Mouse (Mus musculus) cerebellum, adult 11-12 months (tissue): ENCODE measurements around the gene Anapc2.
A peak's percentile ranks its signal among the peaks of the same experiment; 100 is the strongest.

Source experiments
- DNase-seq: peaks from one replicate; pipeline ENCODE4 v3.0.0; 2022

Anapc2 gene

DNA sequence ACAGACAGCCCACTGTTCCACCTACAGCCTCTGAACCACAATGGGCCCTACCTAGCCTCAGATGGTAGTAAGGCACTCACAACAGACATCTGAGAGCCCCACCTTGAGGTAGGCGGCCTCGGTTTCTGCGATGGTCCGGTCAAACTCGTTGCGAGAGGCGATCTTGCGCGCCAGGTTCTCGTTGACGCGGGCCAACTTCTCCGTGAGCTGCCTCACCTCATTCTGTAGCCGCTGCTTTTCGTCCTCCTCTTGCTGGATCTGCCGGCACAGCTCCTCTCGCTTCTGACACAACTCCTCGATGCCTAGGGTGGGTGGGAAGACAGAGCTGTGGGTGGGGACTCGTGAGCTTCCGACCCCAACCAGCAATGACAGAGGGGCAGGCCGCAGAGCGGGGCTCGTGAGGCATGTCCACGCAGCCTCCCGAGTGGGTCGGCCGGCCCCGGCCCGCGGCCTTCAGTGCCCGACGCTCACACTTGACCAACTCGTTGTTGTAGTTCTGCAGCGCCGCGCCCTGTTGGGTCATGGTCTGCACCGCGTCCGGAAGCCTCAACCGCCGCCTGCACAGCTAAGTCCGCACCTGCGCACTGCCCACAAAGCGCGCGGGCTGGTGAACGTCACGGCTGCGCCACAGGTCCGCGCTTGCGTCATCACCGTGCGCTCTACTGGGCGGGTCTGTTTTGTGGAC is at the start of gene Anapc2, which contains the start of gene Ssna1:
Gene Anapc2 (plus strand): TSS at position 652 of the 685 bp plus-strand sequence.
Gene Ssna1 (minus strand): TSS at position 612 of the 685 bp plus-strand sequence.
- DNase-seq: peak; percentile 96

DNA sequence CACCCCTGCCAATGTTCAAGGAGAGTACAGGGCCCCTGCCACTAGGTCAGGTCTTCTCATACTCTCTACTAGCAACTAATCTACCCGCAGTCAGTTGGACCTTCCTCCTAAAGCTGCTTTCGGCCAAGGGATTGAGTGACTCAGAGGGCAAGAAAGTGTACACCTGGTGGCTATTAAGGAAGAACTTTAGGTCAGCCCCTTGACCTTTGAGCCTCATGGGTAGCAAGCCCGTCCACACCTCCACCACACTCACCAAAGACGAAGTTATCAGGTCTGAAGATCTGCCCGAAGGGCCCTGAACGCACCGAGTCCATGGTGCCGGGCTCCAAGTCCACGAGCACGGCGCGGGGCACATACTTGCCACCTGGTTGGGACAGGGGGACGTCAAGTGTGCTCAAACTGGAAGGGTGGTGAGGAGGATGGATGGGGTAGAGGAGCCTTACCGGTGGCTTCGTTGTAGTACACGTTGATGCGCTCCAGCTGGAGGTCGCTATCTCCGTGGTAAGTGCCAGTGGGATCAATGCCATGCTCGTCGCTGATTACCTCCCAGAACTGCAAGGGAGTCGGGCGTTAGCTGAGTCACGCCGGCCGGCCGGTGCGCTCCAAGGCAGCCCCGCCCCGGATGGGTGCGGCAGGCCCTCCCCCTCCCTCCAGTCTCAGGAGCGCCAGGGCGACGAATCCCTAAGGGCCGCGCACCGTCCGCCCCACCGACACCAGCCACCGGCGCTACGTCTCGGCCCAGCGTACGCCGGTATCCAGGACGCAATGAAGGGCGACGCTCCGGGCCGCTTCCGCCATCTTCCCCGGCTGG is 48.4 kb upstream of the Anapc2 start:
- DNase-seq: peak; percentile 84

DNA sequence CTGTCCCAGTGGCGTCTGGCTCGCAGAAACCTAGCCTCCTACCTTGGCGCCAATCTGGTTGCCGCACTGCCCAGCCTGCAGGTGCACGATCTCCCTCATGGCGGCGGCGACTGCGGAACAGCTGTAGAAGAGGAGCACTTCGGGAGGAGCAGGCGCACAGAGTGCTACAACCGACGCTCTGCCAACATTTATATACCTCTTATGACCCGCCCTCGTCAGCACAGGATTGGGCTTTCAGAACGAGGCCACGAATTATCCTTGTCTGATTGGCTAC is 47.8 kb upstream of the Anapc2 start, which contains the start of gene Tubb4b:
Gene Tubb4b (minus strand): TSS at position 211 of the 274 bp plus-strand sequence.
- no peak for DNase-seq

DNA sequence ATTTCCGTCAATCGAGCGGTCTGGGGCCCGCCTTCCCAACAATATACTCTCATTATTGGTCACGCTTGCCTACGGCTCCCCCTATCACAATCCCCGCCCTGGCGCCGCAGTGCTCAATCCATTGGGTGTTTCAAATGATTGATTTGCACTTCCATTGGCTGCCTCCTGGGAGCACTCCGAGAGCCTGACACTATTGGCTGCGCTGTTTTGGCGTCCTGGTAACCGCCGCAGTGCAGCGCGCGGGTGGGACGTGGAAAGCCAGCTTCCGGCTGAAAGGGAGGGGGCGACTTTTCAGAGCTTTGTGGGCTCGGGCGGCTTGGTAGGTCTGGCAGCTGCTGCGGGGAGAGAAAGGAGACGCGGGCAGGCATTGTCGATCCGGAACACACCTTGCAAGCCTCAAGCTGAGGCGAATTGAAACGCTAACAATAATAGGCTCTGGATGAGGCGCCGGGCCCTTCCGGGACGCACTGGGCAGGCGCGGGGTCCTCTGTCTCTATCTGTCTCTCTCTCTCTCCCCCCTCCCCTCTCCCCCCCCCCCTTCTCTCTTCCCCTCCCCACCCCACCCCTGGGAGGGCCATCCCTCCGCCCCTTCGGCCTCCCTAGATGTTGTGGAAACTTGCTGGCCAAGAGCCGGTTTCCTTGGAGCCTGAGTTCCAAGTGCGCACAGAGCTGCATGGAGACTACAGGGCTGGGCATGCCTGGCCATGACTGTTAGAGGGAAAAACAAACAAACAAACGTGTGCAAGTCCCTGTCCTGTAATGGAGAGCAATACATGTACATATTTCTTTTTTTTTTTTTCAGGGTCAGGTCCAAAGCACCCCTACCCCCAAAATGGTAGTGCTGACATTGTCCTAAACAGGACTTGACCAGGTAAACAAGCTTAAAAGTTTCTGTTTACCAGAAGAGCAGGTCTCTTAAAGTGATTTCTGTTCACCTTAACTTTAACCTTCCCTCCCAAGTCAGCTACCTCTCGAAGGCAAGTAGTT is 47.2 kb upstream of the Anapc2 start:
- peak; percentile 100 for DNase-seq

DNA sequence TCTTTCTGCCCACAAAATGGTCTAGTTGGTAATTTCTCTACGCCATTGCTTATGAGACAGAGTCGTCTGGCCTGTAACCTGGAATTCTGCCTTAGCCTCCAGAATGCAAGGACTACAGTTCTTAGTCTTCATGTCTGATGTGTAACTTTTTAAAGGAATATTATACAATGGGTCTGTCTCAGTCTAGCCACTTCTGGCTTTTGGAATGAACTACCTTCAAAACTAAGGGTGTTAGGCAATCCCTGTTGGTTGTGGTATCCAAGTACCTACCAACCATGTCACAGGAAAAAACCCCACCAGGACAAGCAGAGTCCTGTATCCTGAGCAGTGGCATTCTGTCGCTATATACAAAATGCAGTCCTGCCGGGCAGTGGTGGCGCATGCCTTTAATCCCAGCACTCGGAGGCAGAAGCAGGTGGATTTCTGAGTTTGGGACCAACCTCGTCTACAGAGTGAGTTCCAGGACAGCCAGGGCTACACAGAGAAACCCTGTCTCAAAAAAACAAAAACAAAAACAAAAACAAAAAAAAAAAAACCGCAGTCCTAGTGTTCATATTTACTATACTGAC is 46.4 kb upstream of the Anapc2 start:
- DNase-seq: peak; percentile 30

DNA sequence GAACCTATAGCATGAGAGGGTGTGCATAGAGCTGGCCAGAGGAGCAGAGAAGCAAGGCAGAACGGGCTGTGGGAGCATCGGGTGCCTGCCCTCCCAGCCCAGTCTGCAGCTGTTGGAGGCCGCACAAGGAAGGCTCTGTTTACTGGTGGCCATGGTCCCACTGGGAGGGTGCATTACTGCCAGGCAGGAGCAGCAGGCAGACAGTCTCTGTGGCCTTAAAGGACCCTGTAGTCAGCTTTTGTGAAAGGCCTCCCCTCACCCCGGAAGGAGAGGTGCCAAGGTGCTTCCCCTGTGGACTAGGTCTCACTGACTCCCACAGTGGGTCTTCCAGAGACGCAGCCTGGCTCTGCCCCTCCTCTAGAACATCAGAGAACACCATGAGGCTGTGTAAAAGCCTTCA is 45.4 kb upstream of the Anapc2 start:
- DNase-seq: peak; percentile 70

DNA sequence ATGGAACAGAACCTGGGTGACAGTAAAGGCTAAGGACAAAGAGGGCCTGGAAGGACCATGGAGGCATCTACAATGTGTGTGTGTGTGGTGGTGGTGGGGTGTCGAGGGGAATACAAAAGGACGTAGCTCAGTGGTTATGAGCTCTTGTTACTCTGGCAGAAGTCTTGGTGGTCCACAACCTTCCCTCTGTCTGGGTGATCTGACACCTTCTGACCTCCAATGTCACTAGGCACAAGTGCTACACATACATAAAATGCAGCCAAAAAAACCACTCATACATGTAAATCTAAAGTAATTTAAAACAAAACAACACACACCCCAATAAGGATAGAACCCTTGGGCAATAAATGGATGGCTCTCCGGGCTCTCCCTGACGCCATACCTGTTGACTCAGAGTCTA is 44.9 kb upstream of the Anapc2 start:
- DNase-seq: peak; percentile 29

DNA sequence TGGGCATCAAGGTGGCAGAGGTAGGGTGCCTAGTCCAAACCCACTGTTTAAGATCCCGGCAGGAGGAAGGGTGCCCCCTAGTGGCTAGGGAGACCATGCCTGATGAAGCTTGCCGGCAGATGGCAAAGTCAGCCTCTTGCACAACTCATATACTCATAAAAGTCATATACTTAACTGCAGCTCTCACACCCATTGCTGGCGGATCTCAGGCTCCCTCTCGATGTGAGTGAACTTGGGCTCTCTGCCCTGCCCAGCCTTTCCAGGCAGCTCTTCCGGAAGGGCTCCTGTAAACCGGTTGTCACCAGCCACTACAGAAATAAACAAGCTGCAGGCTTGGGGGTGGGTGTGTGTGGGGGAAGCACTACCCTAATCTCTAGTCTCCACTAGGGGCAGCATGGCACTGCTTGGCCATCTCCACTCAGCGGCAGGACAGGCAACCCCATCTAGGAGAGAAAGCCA is 43.8 kb upstream of the Anapc2 start:
- peak; percentile 91 for DNase-seq

DNA sequence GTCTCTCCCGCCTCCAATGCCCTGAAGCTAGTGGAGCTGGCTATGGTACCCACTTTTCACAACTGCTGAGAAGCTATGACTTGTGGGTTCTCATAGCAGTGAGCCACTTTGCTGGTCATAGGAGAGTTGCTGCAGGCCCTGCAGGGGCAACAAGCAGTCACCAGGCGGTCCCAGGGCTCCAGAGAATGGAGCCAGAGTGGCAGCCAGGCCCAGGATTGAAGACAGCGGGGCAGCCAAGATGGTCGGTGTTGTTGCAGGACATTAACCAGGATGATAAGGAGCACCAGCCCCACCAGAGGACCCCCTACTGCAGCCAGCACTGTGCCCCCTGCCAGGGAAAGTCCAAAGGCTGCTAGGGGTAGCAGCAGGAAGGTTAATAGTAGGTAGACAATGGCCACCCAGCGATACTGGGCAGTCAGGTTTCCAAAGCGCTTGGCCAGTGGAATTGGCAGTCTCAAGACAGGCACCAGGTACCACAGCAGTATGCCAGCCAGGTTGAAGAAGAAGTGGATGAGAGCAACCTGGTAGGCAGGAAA is 43.2 kb upstream of the Anapc2 start:
- DNase-seq: peak; percentile 63

DNA sequence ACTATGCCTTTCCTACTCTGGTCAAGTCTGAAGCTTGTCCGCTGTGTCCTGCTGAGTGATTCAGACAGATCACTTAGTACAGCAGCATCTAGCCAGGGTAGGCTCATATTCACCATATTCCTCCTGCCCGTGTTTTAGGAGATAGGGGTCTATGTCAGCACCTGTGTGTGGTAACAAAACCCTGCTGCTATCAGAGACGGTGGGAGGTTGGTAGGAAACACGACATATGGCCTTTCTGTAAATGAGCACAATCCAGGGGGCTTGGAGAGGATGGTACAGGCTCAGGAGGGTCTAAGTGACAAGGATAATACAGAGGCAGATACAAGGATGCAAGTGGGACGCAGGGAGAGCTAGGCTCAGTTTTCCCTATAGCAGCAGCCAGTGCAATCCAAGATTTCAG is 42.7 kb upstream of the Anapc2 start:
- DNase-seq: no peak

DNA sequence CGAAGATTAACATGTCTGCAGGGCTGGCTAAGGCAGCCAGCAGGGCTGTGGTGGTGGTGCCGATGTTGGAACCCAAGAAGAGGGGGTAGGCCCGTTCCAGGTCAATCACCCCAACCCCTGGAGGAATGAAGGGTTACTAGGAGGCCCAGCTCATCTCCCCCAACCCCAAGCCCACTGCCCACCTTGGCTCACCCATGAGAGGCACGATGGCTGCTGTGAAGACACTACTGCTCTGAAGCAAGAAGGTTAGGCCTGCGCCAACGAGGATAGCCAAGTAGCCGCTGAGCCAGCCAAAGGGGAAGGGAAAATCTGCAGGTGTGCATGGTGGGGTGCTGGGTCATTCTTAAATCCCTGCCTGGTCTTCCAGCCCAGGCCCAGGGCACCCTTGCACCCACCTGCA is 41.7 kb upstream of the Anapc2 start:
- DNase-seq: no peak

DNA sequence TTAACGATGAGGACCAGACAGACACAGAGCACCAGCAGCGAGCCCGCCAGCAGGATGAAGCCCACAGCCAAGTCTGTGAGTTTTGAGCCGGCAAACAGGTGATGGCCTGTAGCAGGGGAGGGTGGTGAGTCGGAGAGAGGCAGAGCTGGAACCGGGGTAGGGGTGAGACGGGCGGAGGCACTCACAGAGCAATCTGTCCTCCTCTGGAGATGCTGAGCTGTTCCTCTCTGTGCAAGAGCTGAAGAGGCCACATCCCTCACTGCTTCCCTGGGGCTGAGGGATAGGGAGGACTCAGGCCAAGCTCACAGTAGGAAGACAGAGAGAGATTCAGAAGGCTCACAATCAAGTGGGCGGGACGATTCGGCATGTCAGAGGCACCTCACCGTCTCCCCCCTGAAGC is 41.2 kb upstream of the Anapc2 start:
- DNase-seq: no peak

DNA sequence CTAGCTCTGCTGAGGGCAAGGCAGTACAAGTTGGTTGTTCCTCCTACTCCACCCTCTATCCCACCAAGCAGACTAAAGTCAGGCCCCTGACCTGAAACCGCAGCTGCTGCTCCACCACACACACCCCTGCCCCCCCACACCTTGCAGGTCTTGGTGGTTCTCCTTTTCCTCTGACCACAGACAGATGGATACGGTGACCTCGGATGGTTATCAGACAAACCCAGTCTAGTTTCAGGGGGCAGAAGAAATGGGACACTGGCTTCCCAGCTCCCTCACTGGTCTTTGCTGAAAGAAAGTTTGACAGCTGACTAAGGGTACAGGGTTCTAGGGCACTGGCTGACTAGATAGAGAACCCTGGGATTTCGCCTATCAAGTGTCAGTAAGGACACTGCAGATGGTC is 38.9 kb upstream of the Anapc2 start:
- no peak for DNase-seq

DNA sequence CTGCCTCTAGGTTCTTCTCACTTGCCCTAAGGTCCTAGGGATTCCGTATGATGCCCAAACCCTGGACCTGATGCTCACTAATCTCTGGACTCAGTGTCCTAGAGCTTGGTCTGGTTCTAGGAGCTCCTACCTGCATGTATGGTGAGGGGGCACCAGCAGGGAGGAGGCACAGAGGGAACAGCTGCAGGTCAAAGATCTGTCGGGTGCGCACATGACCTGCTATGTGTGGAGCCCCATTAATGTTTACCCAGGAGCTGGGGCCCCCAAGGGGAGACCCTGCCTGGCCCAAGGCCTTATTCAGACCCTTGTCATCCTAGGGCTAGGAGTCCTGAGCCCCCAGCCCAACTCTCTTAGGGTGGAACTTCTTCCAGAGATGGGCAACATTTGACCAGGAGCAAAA is 38.2 kb upstream of the Anapc2 start, which contains the start of gene Slc34a3:
Gene Slc34a3 (minus strand): TSS at position 315 of the 400 bp plus-strand sequence.
- DNase-seq: no peak

DNA sequence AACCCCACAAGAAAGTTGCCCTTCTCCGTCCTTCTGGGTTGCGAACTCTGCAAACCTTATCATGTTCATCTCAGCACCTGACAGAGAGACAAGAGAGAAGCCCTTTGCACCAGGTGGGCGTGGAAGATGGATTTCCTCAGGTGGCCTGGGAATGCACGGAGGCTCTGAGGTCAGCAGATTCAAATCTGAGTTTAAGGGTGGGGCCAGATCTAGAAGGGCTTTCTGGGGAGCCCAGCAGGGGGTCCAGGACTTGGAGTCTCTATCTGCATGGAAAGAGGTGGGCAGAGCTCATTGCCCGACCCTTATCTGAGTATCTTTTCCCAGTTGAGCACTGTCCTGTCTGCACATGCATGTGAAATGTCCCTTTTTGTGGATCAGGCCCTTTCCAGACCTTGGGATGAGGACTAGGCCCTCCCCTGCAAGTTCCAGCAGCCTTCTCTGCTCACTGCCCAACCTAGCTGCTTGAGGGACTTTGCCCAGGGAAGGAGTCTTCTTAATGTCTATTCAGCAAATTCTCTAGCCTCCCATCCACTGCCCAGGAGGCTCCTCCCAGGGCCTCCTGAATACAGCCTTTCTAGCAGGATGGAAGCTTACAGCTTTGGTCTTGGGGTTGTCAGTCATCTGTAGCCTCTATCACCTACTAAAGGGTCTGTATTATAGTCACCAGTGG is 37.6 kb upstream of the Anapc2 start:
- DNase-seq: no peak

DNA sequence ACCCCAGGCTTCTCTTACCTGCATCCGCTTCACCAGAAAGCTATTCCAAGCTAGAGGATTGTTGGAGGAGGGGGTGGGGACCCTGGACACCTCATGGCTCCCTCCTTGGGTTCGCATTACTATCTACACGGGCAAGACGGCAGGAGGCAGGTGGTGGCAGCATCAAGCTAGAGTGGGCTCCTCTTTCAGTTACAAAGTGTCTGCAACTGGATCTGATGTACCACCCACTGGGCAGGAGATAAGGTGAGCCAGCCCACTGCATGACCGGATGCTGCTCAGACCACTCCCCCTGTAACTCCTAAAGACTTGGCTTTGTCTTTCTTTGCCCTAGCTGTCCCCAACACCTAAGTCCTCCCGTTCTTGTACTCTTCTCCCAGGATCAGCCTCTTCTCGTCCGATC is 35.7 kb upstream of the Anapc2 start, which contains the start of gene Rnf224:
Gene Rnf224 (minus strand): TSS at position 174 of the 400 bp plus-strand sequence.
- no peak for DNase-seq

DNA sequence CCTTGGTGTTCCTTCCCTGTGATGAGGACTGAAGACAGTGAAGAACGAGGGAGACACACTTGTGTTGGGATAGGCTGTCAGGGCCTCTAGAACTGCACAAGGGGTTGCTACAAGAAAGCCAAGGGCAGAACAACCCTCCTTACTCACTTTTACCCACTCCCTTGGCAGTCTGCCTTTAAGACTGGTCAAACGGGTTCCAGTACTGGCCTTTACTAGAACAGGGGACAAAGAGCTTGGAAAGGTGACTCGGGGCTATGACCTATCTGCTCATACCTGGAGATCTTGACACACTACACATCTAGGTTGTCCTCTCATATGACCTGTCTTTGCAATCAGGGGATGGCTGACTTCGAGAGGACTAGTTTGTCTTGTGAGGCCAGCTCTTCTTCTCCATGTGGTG is 34.8 kb upstream of the Anapc2 start:
- DNase-seq: no peak

DNA sequence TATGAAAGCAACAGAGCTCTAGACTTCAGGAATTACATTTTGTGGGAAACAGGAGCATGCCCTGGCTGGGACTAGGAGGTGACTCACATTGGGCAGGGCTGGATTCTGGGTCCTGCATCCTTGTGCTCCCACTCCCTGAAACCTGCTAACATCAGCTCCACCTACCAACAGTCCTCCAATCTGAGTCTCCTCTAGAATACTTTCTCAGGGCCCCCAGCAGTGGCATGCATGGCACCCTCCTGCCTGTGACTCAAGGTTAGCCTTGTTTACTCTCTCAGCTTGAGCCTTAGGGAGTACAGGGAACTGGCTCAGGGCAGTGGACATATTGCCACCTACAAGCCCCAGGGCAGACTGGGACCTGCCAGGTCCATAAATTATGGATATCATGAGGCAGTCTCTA is 34.2 kb upstream of the Anapc2 start:
- DNase-seq: no peak

DNA sequence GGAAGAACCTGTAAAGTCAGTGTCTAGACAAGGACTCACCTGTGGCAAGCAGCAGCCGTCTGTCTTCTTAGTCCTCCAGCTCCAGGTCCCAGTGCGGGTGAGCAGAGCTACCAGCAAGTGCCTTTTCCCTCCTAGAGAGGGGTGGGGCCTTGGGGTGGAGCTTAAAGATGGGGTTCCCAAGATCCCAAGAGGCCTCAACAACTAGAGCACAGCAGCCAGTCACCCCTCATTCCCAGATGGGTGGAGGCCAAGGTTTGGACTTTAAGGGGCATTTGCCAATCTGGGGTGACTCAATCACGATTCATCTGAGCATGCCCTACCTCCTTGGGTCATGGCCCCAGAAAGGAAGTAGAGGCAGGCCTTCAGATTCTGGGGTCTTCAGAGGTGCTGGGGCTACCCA is 32.5 kb upstream of the Anapc2 start:
- DNase-seq: peak; percentile 56

DNA sequence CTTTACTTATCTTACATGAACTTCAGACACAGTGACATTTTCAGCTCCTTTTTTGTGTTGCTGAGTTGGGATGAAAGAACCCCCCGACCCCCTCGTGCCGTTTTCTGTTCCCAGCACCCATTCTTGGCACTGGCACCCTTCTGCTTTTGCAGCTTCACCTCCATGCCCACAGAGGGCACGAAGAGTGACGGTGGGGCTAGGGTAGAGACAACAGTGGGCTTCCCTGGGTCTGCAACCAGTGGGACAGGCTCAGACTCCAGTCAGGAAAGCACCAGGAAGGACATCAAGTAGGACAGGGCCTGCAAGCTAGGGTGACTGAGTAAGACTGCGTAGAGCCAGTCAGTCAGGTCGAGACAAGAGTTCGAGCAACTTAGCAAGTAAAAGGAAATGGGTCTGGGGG is 32.0 kb upstream of the Anapc2 start:
- DNase-seq: peak; percentile 54

DNA sequence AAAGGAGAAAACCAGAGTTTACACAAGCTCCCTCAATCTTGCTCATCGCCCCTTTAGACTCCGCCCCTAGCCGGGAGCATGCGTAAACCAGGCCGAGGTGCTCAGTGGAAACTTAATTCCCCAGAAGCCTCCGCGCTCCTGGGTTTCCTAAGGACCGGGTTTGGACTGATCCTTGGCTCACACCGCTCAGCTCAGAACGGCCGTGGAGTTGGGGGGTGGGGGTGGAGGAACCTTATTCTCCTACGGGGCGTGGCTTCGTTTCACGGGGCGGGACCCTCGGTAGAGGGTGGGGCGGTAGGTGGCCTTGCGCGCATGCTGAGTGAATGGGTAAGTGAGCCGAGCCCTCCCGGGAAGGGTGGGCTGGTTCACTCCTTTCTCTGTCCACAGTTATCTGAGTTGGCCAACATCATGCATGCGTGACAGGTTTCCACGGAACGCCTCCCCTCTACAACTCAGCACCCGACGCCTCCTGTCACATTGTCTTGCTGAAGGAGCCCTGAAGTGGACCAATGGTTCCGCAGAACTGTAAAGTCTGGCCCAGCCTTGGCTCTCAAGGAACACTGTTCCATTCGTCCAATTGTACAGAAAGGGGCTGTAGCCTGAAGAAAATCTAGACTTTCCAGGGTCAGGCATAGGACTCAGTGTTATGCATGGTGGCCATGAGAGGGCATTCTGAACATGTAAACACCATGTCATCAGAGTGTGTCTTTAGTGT is 31.4 kb upstream of the Anapc2 start:
- peak; percentile 78 for DNase-seq
